Mouse (Mus musculus) limb, embryonic 13.5 days (tissue): Measurements from ENCODE around the gene Trp53bp2. TPM values are rescaled to one million over a fixed set of nuclear protein-coding genes. Genes with fewer than 3 reads are reported as not detected.
A peak's percentile ranks its signal among the peaks of the same experiment; 100 is the strongest.

Experiments
- ATAC-seq: fragments of 200-750 bp; cut with Nextera tagmentation; 2 replicates; pipeline ENCODE4 v1.8.0; 2017; ENCODE audit warnings: low read depth, moderate number of reproducible peaks, moderate TSS enrichment; ENCODE audit not compliant: low FRiP score
- H3K27ac ChIP-seq: fragments of 300-500 bp; sonication (generic); 2 replicates; pipeline ENCODE4 v1.5.1; 2015; ENCODE audit warnings: inconsistent platforms, mild to moderate bottlenecking, moderate library complexity
- H3K27me3 ChIP-seq: fragments of 300-500 bp; sonication (generic); 2 replicates; pipeline ENCODE4 v1.6.1; 2015; ENCODE audit warnings: mild to moderate bottlenecking, inconsistent platforms
- H3K36me3 ChIP-seq: fragments of 300-500 bp; sonication (generic); 2 replicates; pipeline ENCODE4 v1.6.1; 2015; ENCODE audit warnings: inconsistent platforms, mild to moderate bottlenecking, moderate library complexity
- H3K4me1 ChIP-seq: fragments of 300-500 bp; sonication (generic); 2 replicates; pipeline ENCODE4 v1.6.1; 2015; ENCODE audit warnings: inconsistent platforms
- H3K4me2 ChIP-seq: fragments of 300-500 bp; sonication (generic); replicated peaks from 2 replicates; pipeline ENCODE4 v1.6.1; 2015; ENCODE audit warnings: inconsistent platforms, mild to moderate bottlenecking, moderate library complexity
- H3K4me3 ChIP-seq: fragments of 300-500 bp; sonication (generic); 2 replicates; pipeline ENCODE4 v1.5.1; 2015; ENCODE audit warnings: moderate library complexity, mild to moderate bottlenecking, inconsistent platforms
- H3K9ac ChIP-seq: fragments of 300-500 bp; sonication (generic); 2 replicates; pipeline ENCODE4 v1.6.1; 2015; ENCODE audit warnings: mild to moderate bottlenecking, inconsistent platforms
- H3K9me3 ChIP-seq: fragments of 300-500 bp; sonication (generic); 2 replicates; pipeline ENCODE4 v1.6.1; 2016; ENCODE audit warnings: inconsistent platforms
- WGBS: fragments of 180-500 bp; shearing (Covaris S2); methylation state at CpG from one replicate; pipeline ENCODE4 v1.1.7; 2015; 5-methylcytosine and 5-hydroxymethylcytosine counted together
- polyA plus RNA-seq: library from polyadenylated mRNA; unstranded; fragments of >200 nt; fragmentation: Nextera tagmentation; extraction: Ambion mirVana; gene quantifications from 2 replicates; pipeline ENCODE4 v1.2.1, GENCODE M21; 2015

The Trp53bp2 gene
- polyA plus RNA-seq, 1 experiment from 2014 or later: 25.1 TPM

DNA sequence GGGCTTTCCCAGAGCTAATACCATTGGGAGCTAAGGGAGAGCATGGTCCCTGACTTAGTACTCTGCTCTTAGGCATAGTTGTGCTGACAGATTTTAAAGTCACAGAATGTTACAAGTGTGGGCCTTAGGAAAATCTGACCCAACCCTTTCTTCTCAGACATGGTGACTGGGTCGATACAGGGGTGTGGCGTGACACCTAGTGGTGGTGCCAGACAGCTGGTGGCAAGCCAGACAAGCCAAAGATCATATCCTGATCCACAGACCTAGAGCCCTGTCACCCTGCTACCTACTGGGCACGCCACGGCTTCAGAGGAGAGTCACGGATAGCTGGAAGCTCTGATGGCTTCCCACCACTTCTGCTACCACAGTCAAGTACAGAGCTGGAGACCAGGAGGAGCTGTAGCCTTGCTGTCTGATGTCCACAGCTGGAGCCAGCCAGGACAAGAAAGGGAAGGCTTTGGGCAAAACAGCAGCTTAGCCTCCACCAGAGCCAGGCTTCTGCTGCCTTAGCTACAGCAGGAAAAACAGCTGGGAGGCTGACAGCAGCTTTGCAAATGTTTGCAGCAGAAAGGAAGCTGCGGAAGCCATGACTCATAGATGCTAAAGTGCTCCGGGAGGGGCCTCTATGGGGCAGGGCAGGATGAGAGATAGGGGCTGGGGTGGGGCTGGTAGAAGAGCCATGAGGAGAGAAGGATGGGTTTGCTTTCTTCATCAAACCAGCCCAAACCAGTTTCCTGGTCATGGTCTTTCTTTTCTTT is 97.4 kb downstream of the Trp53bp2 start:
- H3K4me2 ChIP-seq: no peak overlapping the region
- H3K27me3 ChIP-seq: no peaks in the 10 kb centered on the region
- WGBS: 55% methylated on average over 7 of the region's 7 CpGs
- ATAC-seq: no peak
- H3K4me3 ChIP-seq: no peak overlapping the region
- H3K36me3 ChIP-seq: peaks cover 74% of the 10 kb centered on the region
- peaks cover 21% of the 10 kb centered on the region for H3K4me1 ChIP-seq
- H3K9ac ChIP-seq: peak overlapping the region; percentile 20; the same call in 1 of the 2 replicates
- peak overlapping the region; percentile 65; the same call in 1 of the 2 replicates for H3K27ac ChIP-seq
- no peaks in the 10 kb centered on the region for H3K9me3 ChIP-seq

DNA sequence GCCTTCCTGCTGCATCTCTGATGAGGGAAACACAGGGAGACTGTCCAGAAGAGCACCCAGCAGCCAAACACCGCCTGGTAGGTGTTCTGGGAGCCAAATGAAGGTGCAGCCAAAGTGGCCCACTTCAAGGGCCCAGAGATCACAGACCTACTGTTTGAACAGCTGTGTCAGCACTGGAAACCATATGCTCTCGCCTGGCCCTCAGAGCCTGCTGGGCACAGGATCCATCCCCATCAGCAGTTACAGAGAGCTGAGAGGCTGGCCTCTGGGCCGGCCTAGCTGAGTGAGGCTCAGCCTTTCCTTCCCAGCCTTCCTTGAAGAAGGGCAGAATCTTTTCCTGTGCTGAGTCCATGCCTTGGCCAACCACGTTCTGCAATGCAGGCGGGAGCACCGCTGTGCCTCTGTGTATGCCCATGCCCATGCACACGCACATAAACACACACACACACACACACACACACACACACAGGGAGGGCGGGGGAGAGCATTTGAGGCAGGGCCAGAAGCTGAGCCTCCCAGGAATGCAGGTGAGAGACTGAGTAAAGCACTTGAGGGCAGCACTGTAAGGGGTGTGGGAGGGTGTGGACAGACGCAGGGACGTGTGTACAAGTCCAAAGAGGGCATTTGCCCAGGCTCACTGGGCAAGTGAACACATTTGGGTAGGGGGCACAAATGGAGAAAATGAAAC is 100.3 kb downstream of the Trp53bp2 start:
- peaks cover 83% of the 10 kb centered on the region for H3K36me3 ChIP-seq

DNA sequence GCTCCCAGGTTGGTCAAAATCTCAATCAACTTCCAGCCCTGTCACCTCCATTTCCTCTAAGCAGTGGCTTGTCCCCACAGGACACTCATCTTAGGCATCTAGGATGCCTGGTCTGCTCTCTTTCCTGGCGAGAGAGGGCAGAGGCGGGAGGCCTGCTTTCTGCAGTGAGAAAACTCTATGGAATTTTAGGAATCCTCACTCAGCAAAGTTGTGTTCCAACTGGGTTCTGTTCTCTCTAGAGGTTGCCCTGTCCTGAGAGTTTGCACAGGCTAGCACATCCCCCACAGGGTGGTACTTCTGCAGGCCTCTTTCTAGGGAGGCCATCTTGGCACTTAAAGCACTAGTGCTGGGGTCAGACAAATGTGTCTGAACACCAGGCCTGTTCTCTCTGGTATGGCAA is 102.1 kb downstream of the Trp53bp2 start:
- peaks cover 25% of the 10 kb centered on the region for H3K4me1 ChIP-seq
- no peaks in the 10 kb centered on the region for H3K27me3 ChIP-seq
- ATAC-seq: no peak
- 71% methylated on average over 2 of the region's 2 CpGs for WGBS
- H3K4me2 ChIP-seq: no peak overlapping the region
- H3K9ac ChIP-seq: no peak overlapping the region
- H3K4me3 ChIP-seq: no peak overlapping the region
- H3K27ac ChIP-seq: no peak overlapping the region
- H3K9me3 ChIP-seq: no peaks in the 10 kb centered on the region
- H3K36me3 ChIP-seq: peaks cover 73% of the 10 kb centered on the region

More for the DNA sequence above, 100.3 kb downstream of the Trp53bp2 start:
- peaks cover 18% of the 10 kb centered on the region for H3K4me1 ChIP-seq
- no peak overlapping the region for H3K4me3 ChIP-seq
- no peak overlapping the region for H3K4me2 ChIP-seq
- peak; percentile 12; the same call in 1 of the 2 replicates for ATAC-seq
- no peak overlapping the region for H3K9ac ChIP-seq
- 66% methylated on average over 10 of the region's 10 CpGs for WGBS
- no peak overlapping the region for H3K27ac ChIP-seq
- no peaks in the 10 kb centered on the region for H3K9me3 ChIP-seq
- no peaks in the 10 kb centered on the region for H3K27me3 ChIP-seq

DNA sequence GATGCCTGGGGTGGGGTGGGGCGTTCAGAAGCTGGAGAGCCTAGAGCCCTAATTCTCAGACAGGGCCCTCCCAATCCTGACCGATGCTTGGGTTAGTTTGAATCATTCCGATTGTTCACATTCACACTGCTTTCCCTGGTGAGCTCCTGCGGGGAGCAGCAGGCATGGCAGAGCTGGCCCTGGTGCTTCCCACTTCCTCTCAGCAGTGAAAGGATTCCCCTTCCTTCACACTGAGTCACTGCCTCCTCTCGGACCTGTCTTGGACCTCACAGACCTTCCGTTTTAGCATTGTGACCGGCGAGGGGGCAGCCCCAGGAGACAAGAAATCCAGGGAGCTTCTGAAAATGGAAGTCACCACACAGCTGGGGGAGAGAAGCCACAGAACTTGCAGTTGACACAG is 102.8 kb downstream of the Trp53bp2 start:
- no peaks in the 10 kb centered on the region for H3K27me3 ChIP-seq
- H3K27ac ChIP-seq: no peak overlapping the region; the same call in 1 of the 2 replicates
- no peak for ATAC-seq
- WGBS: 84% methylated on average over 8 of the region's 8 CpGs
- peaks cover 67% of the 10 kb centered on the region for H3K36me3 ChIP-seq
- no peak overlapping the region for H3K4me2 ChIP-seq
- no peak overlapping the region for H3K4me3 ChIP-seq
- H3K4me1 ChIP-seq: peaks cover 28% of the 10 kb centered on the region
- H3K9me3 ChIP-seq: no peaks in the 10 kb centered on the region
- H3K9ac ChIP-seq: no peak overlapping the region

Other genes starting within 250 kb of the Trp53bp2 start
- not detected in 2 replicates for gene Vmn1r1, start 244.7 kb upstream of the Trp53bp2 start, polyA plus RNA-seq
- gene Degs1, start 126.4 kb upstream of the Trp53bp2 start, polyA plus RNA-seq: 111 TPM in 2 replicates
- 19.6 TPM in 2 replicates for gene Fbxo28, start 67.5 kb upstream of the Trp53bp2 start, polyA plus RNA-seq
- gene Capn2, start 108.4 kb downstream of the Trp53bp2 start, polyA plus RNA-seq: 138 and 148 TPM in 2 replicates
- gene Capn8, start 155.8 kb downstream of the Trp53bp2 start, polyA plus RNA-seq: not detected in 2 replicates